Mouse (Mus musculus) limb, embryonic 13.5 days (tissue): ENCODE data around the gene Chml. TPM values are rescaled to one million over a fixed set of nuclear protein-coding genes. Genes with fewer than 3 reads are reported as not detected.

Experiments used
- ATAC-seq: fragments of 200-750 bp; cut with Nextera tagmentation; 2 replicates; pipeline ENCODE4 v1.8.0; 2017; ENCODE audit warnings: low read depth, moderate number of reproducible peaks, moderate TSS enrichment; ENCODE audit not compliant: low FRiP score
- H3K27ac ChIP-seq: fragments of 300-500 bp; sonication (generic); 2 replicates; pipeline ENCODE4 v1.5.1; 2015; ENCODE audit warnings: inconsistent platforms, mild to moderate bottlenecking, moderate library complexity
- H3K27me3 ChIP-seq: fragments of 300-500 bp; sonication (generic); 2 replicates; pipeline ENCODE4 v1.6.1; 2015; ENCODE audit warnings: mild to moderate bottlenecking, inconsistent platforms
- H3K36me3 ChIP-seq: fragments of 300-500 bp; sonication (generic); 2 replicates; pipeline ENCODE4 v1.6.1; 2015; ENCODE audit warnings: inconsistent platforms, mild to moderate bottlenecking, moderate library complexity
- H3K4me1 ChIP-seq: fragments of 300-500 bp; sonication (generic); 2 replicates; pipeline ENCODE4 v1.6.1; 2015; ENCODE audit warnings: inconsistent platforms
- H3K4me2 ChIP-seq: fragments of 300-500 bp; sonication (generic); replicated peaks from 2 replicates; pipeline ENCODE4 v1.6.1; 2015; ENCODE audit warnings: inconsistent platforms, mild to moderate bottlenecking, moderate library complexity
- H3K4me3 ChIP-seq: fragments of 300-500 bp; sonication (generic); 2 replicates; pipeline ENCODE4 v1.5.1; 2015; ENCODE audit warnings: moderate library complexity, mild to moderate bottlenecking, inconsistent platforms
- H3K9ac ChIP-seq: fragments of 300-500 bp; sonication (generic); 2 replicates; pipeline ENCODE4 v1.6.1; 2015; ENCODE audit warnings: mild to moderate bottlenecking, inconsistent platforms
- H3K9me3 ChIP-seq: fragments of 300-500 bp; sonication (generic); 2 replicates; pipeline ENCODE4 v1.6.1; 2016; ENCODE audit warnings: inconsistent platforms
- WGBS: fragments of 180-500 bp; shearing (Covaris S2); methylation state at CpG from one replicate; pipeline ENCODE4 v1.1.7; 2015; 5-methylcytosine and 5-hydroxymethylcytosine counted together
- polyA plus RNA-seq: library from polyadenylated mRNA; unstranded; fragments of >200 nt; fragmentation: Nextera tagmentation; extraction: Ambion mirVana; gene quantifications from 2 replicates; pipeline ENCODE4 v1.2.1, GENCODE M21; 2015

The Chml gene
- polyA plus RNA-seq, 1 experiment from 2014 or later, result 1.7 TPM

GRCm38 (mm10) chr1:175643496-175644265 lies 49.0 kb downstream of the Chml start:
- H3K4me1 ChIP-seq, result no peaks in the 10 kb centered on the region
- H3K4me2 ChIP-seq, result no peak overlapping the region
- no peaks in the 10 kb centered on the region for H3K27me3 ChIP-seq
- H3K36me3 ChIP-seq, result no peaks in the 10 kb centered on the region
- H3K9me3 ChIP-seq, result no peaks in the 10 kb centered on the region
- WGBS, result 57% methylated on average over 5 of the region's 5 CpGs
- H3K27ac ChIP-seq, result no peak overlapping the region
- H3K9ac ChIP-seq, result no peak overlapping the region
- H3K4me3 ChIP-seq, result no peak overlapping the region
- ATAC-seq, result no peak

DNA sequence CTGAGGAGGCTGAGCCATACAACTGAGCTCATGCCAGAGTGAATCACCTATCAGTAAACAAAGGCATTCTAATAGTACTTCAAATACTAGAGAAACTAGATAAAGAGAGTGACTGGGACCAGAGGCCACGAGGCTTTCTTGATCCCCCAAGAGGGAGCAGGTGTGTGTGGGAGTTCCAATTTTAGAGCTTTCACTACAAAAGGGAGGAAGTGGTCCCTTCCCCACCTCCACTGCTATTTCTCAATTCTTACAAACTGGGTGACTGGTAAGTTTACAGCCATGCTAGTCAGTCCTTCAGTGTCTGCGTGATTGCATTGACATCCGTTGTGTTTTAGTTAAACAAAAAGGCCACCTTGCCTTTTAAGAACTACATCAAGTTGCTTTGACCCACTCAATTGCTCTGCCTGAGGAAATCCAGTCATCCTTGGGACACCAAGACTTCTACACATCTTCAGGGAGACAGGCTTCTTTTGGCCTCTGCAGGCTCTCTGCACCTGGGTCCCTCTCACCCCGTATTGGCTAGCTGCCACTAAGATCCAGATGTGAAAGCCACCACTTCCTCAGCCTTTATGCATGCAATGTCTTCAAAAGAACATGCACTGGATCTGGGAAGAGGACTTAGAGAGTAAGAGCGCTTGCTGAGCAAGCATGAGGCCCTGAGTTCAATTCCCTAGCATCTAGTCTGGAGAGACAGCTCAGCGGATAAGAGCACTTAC lies 52.1 kb downstream of the Chml start:
- no peak for ATAC-seq
- H3K27ac ChIP-seq, result no peak overlapping the region
- H3K27me3 ChIP-seq, result no peaks in the 10 kb centered on the region
- H3K4me1 ChIP-seq, result no peaks in the 10 kb centered on the region
- 73% methylated on average over 6 of the region's 6 CpGs for WGBS
- no peaks in the 10 kb centered on the region for H3K9me3 ChIP-seq
- H3K4me2 ChIP-seq, result no peak overlapping the region
- H3K4me3 ChIP-seq, result no peak overlapping the region
- H3K9ac ChIP-seq, result no peak overlapping the region
- H3K36me3 ChIP-seq, result no peaks in the 10 kb centered on the region

- H3K36me3 ChIP-seq, result no peaks in the 10 kb centered on the region
- H3K9me3 ChIP-seq, result no peaks in the 10 kb centered on the region
- no peaks in the 10 kb centered on the region for H3K4me1 ChIP-seq
- no peak overlapping the region for H3K4me3 ChIP-seq
- no peak for ATAC-seq
- no peak overlapping the region for H3K9ac ChIP-seq
- H3K27me3 ChIP-seq, result no peaks in the 10 kb centered on the region
- H3K4me2 ChIP-seq, result no peak overlapping the region
- 81% methylated on average over 7 of the region's 7 CpGs for whole genome bisulfite sequencing
- no peak overlapping the region for H3K27ac ChIP-seq
Measured at GRCm38 (mm10) chr1:175639072-175639471, 53.6 kb downstream of the Chml start.

GRCm38 (mm10) chr1:175637677-175638076 lies 55.0 kb downstream of the Chml start:
- Histone ChIP-seq H3K27me3 (no peaks in the 10 kb centered on the region), H3K27ac (no peak overlapping the region), H3K9me3 (no peaks in the 10 kb centered on the region), H3K4me1 (no peaks in the 10 kb centered on the region), H3K36me3 (no peaks in the 10 kb centered on the region), H3K9ac (no peak overlapping the region), H3K4me3 (no peak overlapping the region), H3K4me2 (no peak overlapping the region)
- 54% methylated on average over 7 of the region's 7 CpGs for WGBS
- no peak for ATAC-seq

- WGBS, result 92% methylated on average over 14 of the region's 14 CpGs
- H3K9ac ChIP-seq, result no peak overlapping the region
- no peaks in the 10 kb centered on the region for H3K36me3 ChIP-seq
- no peak overlapping the region for H3K4me3 ChIP-seq
- H3K4me2 ChIP-seq, result no peak overlapping the region
- H3K27me3 ChIP-seq, result no peaks in the 10 kb centered on the region
- no peak for ATAC-seq
- no peak overlapping the region for H3K27ac ChIP-seq
- no peaks in the 10 kb centered on the region for H3K4me1 ChIP-seq
- no peaks in the 10 kb centered on the region for H3K9me3 ChIP-seq
Measured at GRCm38 (mm10) chr1:175632470-175632869, 60.2 kb downstream of the Chml start.

Other genes with a start within 250 kb of the Chml start
- gene Rgs7, start 200.4 kb downstream of the Chml start, polyA plus RNA-seq, result 0.40 and 0.52 TPM in 2 replicates
- 0.22 and 0.31 TPM in 2 replicates for gene Kmo, start 72.5 kb downstream of the Chml start, polyA plus RNA-seq
- gene Fh1, start 67.3 kb downstream of the Chml start, polyA plus RNA-seq, result 101 and 111 TPM in 2 replicates
- 5.8 and 6.3 TPM in 2 replicates for gene Opn3, start 125 bp downstream of the Chml start, polyA plus RNA-seq
- not detected in 2 replicates for gene Wdr64, start 5.7 kb upstream of the Chml start, polyA plus RNA-seq
- 72.2 and 74.6 TPM in 2 replicates for gene Exo1, start 187.7 kb upstream of the Chml start, polyA plus RNA-seq
- 0.10 and 0.14 TPM in 2 replicates for gene Gm38100, start 227.4 kb upstream of the Chml start, polyA plus RNA-seq